Mouse (Mus musculus) cerebellum, adult 8-10 months (tissue): ENCODE measurements around the gene Esp31.

Experiments
- DNase-seq: peaks from one replicate; pipeline ENCODE4 v3.0.0; 2022

The Esp31 gene

GRCm38 (mm10) chr17:38639147-38639546 is at the start of gene Esp31:
Gene Esp31 (plus strand): TSS chr17:38639447.
- DNase-seq: no peak
